Mouse (Mus musculus) induced T-regulatory cell, adult 2 months (primary cell): ENCODE results near the gene Tspan15.

ENCODE experiments used
- DNase-seq: peaks from one replicate; pipeline ENCODE4 v3.0.0-alpha.2; 2012; ENCODE audit warnings: low read depth

The Tspan15 gene

GRCm38 (mm10) chr10:62228126-62228525, 2.9 kb downstream of the Tspan15 start:
- DNase-seq: no peak

GRCm38 (mm10) chr10:62225839-62226238, 5.2 kb downstream of the Tspan15 start:
- no peak for DNase-seq

DNA sequence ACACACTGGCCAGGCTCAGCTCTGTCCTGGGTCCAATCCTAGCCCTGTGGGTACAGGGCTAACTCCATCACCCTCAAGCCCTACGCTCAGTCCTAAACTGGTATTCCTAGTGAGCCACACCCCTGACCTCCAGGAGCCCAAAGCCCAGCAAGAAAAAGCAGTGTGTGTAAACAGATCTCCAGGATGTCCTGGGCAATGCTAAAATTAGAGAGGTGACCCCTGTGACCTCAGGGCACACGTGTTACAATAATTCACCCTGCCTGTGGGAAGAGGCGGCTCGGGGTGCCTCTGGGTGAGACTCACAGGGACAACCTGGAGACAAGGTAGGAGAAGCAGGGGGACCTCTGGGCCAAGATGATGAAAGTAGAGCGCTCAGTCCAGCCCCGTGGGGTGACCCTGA, 6.8 kb downstream of the Tspan15 start:
- no peak for DNase-seq

- DNase-seq: no peak
These were observed 8.3 kb downstream of the Tspan15 start for GRCm38 (mm10) chr10:62222777-62223176.

- DNase-seq: no peak
These were observed 9.4 kb downstream of the Tspan15 start for GRCm38 (mm10) chr10:62221647-62222046.

DNA sequence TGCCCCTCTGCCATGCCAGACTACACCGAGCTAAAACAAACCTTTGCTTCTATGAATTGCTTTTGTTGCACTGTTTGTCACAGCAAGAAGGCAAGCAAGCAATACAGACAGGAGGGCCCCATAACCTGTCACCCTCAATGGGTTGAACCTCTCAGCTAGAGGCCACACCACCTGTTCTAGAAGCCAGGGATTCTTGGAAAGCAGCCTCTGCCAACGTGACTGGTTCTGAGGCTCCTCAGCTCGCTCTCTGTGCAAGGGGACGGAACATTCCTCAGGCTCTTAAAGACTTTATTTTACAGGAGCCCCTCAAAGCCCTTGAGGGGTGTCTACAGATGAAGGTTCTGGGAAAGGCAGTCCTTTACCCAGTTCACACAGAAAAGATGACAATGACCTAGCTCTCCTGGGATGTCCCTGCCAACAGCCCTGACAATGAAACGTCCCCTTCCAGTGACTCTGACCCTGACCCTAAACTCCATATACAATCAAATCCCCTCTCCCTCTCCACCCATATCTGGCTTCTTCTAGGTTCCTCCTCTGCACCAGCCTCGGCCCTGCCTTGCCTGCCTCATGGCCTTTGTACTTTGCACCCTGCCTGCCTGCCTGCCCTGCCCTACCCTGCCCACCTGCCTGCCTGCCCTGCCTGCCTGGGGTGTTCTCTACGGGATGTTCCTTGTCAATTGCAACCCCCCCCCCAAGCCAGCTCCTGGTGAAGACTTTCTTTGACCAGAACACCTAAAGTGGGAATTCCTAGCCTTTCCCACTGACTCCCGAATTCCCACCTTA, 10.1 kb downstream of the Tspan15 start:
- DNase-seq: no peak

DNA sequence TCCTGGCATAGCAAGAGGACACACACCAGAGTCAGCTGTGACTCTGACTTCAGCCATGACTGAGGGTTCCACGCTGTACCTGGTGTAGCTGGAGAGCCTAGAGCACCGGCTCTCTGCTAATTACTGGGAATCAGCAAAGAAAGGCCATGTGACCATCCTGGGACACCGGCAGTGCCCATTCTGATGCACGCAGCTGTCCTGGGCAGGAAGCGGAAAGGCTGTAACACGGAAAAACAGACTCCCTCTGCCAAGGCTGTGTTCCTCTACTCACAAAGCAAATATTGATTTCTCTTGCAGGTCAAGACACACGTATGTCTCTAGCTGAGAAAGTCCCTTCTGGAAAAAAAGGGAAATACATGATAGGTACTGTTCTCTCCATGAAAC, 12.3 kb downstream of the Tspan15 start:
- no peak for DNase-seq

DNA sequence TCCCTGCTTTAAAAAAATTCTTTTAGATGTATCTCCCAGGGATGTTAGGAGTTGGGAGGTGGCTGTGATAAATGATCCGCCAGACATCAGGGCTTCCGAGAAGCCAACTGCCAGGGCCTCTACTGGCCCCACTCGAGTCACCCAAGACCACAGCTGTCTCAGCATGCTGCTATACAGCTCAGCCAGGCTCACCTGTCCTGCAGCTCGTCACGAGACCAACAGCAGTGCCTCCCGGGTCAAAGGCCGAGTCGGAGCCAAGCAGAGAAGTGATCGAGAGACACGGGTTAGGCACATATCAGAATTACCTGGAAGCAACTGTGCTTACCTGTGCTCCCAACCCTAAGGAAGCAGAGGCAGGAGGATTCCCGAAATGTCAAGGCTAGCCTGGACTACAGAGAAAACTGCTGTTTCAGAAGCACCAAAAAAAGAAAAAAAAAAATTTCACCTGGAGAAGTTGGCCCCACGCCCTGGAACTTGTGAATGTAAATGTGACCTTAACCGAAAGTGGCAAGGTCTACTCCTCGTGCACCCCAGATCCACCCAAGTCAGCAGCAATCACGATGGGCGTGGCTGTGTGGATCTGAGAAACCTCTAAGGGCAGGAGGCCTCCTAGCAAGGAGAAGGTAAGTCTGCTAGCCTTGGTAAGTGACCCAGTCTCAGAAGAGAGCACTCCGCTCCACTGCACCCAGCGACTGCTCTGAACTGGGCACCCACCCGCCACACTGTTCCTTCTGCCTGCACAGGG, 12.8 kb downstream of the Tspan15 start:
- DNase-seq: no peak

GRCm38 (mm10) chr10:62217196-62217595, 13.9 kb downstream of the Tspan15 start:
- no peak for DNase-seq

DNA sequence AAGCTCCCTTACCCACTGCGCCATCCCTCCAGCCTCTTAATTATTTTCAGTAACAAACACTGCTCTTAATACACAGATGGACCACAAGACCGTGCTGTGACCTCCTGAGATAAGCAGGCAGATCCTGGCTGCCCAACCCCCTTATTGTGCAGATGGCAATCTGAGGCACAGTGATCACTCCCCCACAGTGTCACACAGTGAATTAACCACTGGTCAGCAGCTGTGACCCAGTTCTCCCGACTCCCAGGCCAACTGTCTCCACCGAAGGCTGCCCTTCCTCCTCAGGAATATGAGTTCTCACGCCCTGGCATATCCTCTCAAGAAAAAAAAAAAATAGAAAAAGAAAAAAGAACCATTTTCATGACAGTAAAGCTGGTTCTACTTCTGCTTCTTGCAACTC, 14.5 kb downstream of the Tspan15 start:
- DNase-seq: no peak

DNA sequence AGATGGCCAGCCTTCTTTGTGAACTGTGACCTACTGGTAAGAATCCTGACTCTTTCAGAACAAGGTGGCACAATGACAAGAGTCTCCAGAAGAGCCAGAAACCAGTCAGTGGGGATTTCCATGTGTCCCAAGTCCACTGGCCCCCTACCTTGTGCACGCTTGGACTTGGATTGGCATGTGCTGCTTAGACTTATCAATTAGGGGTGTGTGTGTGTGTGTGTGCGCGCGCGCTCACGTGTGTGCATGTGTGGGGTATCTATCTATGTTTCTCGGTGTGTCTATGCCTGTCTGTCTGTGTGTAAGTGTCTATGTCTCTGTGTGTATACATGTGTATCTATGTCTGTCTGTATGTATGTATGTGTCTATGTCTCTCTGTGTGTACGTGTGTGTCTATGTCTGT, 15.4 kb downstream of the Tspan15 start:
- no peak for DNase-seq

- DNase-seq: no peak
These were observed 15.9 kb downstream of the Tspan15 start for GRCm38 (mm10) chr10:62215169-62215616.

GRCm38 (mm10) chr10:62211310-62211709, 19.7 kb downstream of the Tspan15 start:
- DNase-seq: no peak

DNA sequence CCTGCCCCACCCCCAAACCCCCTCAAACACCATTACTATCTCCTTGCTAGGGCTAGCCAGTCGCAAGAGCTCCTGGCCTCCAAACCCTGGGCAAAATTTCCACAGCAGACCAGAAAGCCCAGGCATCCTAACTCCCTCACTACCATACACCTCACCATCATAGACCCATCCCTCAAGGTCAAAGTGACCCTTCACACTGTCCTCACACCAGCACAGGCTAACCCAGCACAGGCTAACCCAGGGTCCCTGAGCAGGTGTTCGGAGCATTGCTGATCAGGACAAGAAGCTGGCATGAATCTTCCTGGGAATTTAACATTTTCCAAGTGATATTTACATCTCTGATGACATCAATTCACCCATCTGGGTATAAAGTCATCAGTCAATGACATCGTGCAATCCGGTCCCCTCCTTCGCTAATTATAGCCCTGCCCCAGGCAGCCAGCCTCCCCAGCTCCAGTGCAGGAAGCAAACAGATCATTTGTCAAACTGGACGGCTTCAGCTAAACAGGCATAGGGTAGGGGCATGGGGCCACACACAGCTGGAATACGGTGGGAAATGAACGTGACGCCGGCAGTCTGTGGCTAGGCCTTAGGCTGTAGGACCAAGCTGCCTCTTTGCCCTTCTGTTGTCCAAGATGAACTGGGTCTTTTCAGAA, 22.7 kb downstream of the Tspan15 start:
- DNase-seq: no peak

GRCm38 (mm10) chr10:62202574-62202973, 28.5 kb downstream of the Tspan15 start:
- DNase-seq: no peak

GRCm38 (mm10) chr10:62198891-62199290, 32.2 kb downstream of the Tspan15 start:
- DNase-seq: no peak

GRCm38 (mm10) chr10:62197403-62197802, 33.6 kb downstream of the Tspan15 start:
- DNase-seq: no peak

DNA sequence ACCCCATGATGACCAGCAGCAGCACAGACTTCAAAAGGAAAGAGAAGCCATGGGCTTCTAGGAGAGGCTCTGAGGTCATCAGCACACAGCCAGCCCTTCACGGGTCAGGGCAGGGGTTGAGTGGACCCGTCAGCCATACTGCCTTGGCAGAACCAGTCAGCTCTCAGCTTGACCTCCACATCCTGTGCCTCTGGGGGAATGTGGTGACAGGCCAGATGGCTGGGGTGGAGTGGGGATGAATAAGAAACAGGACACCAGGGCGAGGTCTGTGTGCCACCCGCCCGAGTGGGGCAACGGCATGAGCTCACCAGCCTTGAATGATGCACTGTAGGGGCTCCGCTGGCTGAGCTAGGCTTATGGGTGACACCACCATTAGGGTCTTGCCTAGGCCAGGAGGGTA, 35.7 kb downstream of the Tspan15 start:
- DNase-seq: no peak

DNA sequence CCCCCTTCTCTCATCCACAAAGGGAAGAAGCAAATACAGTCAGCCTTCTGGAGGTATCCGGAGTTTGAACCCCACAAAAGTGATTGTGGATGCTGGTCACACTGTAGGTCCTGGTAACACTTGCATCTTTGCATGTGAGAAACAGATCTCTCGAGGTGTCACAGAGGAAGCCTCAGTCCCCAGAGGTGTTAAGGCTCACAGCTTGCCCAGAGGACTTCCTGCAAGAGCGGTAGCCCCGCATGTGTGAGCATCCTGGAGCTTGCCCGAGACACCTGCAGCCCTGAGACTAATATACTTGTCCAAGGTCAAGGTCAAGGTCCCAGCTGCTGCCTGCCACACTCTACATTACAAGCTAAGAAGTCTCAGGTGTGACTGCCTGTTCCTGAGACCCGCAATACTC, 36.1 kb downstream of the Tspan15 start:
- DNase-seq: no peak

GRCm38 (mm10) chr10:62194461-62194860, 36.6 kb downstream of the Tspan15 start:
- DNase-seq: no peak

GRCm38 (mm10) chr10:62194043-62194442, 37.0 kb downstream of the Tspan15 start:
- DNase-seq: no peak

GRCm38 (mm10) chr10:62192701-62193157, 38.3 kb downstream of the Tspan15 start:
- no peak for DNase-seq

DNA sequence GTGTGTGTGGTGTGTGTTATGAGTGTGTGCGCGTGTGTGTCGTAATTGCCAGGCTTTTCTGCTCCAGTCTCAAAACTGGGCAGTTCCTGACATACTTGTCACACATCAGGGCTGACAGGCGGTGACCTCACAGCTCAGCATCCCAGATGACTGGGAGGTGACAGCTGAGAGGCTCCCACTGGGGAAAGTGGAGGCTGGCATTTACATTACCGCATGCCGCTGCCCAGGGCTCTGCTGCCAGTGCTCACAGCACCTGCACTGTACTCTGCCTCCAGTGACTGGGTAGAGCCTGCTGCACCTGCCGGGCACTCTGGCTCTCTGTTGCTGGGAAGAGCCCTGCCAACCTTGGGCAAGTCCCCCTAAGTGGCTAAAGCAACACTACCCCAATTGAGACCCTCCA, 40.2 kb downstream of the Tspan15 start:
- no peak for DNase-seq
